Mouse (Mus musculus) testis, postnatal 10 days (tissue): ENCODE results near the gene Wnt10b.
A peak's percentile ranks its signal among the peaks of the same experiment; 100 is the strongest.
"Not testable (repeated sequence)": the region's sequence is repeated elsewhere in the genome, so short reads cannot be mapped to it uniquely, and the experiment has no call there.

ENCODE experiments used
- DNase-seq: peaks from one replicate; pipeline ENCODE4 v3.0.0; 2021; ENCODE audit warnings: low spot score

Gene Wnt10b

DNA sequence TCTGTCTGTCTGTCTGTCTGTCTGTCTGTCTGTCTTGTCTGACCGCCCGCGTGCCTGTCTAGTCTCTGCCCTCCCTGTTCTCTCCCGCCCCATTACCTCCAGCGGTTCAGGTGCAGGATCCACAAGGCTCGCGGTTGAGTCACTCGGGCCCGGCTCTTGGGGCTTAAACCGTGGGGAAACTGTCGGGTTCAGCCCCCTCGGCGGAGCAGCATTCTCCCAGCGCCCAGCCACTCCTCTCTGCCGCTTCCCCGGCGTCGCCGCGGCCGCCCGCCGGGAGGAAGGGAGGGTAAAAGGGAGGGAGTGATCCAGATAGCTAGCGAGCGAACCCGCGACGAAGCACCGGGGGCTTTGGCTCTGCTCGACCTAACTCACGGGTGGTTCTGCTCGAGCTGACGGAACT is at the start of gene Wnt10b:
Gene Wnt10b (minus strand): TSS at position 389 of the 400 bp plus-strand sequence.
- peak; percentile 54 for DNase-seq

DNA sequence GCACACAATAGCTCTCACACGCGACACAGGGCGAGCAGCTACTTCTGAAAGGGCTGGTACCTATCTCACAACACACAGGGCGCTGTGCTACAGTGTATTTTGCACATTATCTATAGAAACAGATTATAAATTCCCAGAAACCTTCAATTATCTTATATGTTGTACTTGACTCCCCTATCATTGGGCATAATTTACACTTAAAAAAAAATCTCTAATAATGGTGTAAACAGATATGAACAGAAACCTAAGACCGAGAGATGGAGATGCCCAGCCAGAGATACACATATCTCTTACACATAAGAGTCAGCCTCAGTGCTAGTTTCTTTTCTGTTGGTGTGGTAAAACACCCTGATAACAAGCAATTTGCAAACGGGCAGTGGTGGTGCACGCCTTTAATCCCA is 49.7 kb upstream of the Wnt10b start:
- DNase-seq, result no peak

- no peak for DNase-seq
Observed at GRCm38 (mm10) chr15:98823434-98823833, 45.5 kb upstream of the Wnt10b start.

DNA sequence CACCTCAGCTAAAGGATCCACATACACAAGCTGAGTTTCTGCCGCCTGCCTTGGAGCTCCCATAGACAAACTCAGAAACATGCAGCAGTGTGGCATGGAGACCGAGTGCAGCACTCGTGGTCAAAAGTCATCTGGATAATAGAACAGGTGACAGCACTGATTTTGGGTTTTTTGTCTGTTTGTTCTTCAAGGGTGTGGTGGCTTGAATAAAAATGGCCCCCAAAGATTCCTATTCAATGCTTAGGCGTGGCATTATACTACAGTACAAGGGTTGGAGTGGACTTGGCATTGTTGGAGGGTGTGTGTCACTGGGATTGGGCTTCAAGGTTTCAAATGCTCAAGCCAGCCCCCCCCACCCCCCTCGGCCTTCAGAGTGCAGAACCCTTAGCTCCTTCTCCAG is 44.2 kb upstream of the Wnt10b start:
- DNase-seq, result no peak

DNA sequence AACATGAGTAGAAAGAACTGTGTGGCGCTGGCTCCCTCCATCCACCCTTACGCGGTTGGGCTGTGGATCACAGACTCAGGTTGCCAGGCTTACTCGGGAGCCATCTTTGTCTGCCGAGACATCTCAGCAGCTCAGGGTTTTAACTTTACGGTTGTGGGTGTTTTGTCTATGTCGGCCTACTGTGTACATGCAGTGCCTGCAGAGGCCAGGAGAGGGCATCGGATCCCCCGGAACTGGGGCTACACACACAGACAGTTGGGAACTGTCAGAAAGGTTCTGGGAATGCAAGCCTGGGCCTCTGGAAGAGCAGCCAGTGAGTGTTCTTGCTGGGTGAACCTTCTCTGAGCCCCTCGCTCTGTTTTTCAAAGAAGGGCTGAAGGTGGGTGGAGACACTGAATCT is 43.5 kb upstream of the Wnt10b start:
- no peak for DNase-seq

DNA sequence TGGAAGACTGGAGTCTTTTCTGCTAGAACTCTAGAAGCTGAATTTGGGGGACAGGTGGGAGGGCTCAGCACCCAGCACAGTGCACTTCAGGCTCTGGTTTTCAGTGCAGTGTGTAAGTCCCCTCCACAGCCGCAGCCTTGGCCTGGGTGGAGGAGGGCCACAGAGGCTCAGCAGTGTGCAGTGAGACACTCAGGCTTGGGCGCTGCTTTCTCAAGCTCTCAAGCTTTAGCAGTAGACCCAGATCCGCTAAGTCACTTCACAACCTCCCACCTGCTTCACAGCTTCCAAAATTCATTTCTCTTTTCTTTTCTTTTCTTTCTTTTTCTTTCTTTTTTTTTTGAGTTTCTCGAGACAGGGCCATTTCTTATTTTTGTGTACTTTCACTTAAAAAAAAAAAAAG is 43.0 kb upstream of the Wnt10b start:
- no peak for DNase-seq

- no peak for DNase-seq
Observed at GRCm38 (mm10) chr15:98818171-98818570, 40.2 kb upstream of the Wnt10b start.

GRCm38 (mm10) chr15:98812741-98813424 is 34.9 kb upstream of the Wnt10b start:
- DNase-seq, result no peak

GRCm38 (mm10) chr15:98810212-98810611 is 32.3 kb upstream of the Wnt10b start:
- DNase-seq, result not testable (repeated sequence)

- DNase-seq, result no peak
Observed at GRCm38 (mm10) chr15:98809390-98809789, 31.4 kb upstream of the Wnt10b start, which contains the start of gene Ddn. Gene Ddn, minus strand, starts transcription at chr15:98809490.

GRCm38 (mm10) chr15:98808651-98809134 is 30.7 kb upstream of the Wnt10b start:
- no peak for DNase-seq

- DNase-seq, result peak; percentile 64
Observed at GRCm38 (mm10) chr15:98807895-98808650, 30.1 kb upstream of the Wnt10b start.

DNA sequence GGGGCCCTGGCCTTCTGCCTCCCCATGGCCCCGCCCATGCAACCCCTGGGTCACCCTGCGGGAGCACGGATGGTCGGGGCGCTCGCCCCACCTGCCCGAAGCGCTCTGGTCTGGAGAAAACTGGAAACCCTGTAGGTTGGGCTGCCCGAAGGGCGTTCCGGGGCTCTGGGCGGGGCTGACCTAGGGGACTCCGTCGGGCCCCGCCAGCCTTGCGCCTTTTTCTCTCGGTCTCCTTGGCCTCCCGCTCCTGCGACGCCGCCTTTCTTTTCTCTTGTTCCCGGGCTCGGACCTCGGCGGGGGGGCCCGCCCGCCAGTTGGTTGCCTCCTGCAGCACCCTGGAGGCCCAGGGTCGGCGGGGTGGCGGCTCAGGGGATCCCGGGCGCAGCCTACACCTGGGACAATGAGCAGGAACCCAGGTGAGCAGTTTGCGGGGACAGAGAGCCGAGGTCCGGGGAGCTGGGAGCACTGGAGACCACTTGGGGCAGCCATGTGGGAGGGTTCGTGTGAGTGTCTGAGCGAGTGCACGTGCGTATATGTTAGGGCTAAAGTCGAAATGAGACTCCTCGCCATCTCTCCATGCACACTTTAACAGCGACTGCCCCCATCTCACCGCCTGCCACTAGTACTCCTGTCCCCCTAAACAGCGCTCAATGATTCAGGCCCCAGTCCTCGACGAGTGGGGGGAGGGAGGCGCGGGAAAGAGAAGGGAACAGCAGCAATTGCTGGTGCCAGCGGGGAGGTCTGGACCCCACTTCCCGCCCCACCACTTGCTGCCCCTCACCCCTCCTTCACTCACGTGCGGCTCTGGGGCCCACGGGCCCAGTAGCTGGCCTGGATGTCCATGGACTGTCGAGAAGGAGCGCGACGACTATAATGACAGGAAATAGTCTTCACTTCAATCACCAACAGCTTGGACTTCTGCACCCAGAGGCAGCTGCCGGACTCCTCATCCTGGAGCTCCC is 29.1 kb upstream of the Wnt10b start:
- DNase-seq, result peak; percentile 64

- no peak for DNase-seq
Observed at GRCm38 (mm10) chr15:98806071-98806808, 28.3 kb upstream of the Wnt10b start.

DNA sequence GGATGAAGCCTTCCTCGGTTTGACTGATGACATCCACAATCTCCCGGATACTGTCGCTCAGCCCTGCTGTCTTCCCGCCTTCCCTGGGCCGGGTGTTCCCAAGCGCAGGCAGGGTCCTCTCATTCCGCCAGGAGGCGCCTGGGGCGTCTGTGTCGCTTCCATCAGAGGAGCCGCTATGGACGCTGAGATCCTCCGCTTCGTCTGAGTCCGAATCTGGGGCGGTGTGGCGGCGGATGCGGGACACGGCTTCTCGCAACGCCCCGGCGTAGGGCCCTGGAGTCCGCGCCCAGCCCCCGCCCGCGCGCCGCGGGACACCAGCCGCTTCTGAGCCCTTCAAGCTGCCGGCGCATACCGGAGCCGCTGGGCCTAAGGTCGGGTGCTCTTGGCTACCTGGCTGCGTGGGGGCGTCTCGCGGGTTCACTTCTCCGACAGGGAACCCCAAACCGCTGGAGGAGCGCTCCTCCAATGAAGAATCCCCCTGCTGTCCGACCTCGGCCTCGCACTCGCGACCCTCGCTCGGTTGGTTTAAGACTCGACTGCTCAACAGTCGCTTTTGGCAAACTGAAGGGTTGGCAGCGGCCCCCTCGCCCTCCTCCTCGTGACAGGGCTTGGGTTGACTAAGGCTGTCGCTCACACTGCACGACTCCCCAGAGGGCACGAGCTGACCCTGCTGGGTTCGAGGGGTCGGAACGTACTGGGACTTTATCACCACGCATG is 27.5 kb upstream of the Wnt10b start:
- peak; percentile 85 for DNase-seq

DNA sequence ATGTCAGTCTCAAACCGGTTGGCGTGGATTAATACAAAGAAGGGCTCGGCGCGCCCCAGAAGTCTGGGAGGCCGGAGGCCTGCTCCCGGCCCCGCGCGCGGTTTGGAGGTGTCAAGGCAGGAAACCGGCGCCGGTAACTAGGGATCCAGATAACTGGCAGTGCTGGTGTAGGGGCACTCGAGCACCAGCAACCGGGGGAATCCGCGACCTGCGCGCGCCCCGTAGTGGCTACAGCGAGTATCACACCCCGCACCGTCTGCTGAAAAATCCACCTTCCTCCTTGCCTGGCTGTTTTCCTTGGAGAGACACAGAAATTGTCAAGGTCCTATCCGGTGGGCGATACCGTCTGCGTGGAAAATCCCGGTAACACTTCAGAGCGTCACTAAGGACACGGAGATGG is 26.1 kb upstream of the Wnt10b start:
- peak; percentile 93 for DNase-seq

- no peak for DNase-seq
Observed at GRCm38 (mm10) chr15:98802926-98803325, 25.0 kb upstream of the Wnt10b start.

DNA sequence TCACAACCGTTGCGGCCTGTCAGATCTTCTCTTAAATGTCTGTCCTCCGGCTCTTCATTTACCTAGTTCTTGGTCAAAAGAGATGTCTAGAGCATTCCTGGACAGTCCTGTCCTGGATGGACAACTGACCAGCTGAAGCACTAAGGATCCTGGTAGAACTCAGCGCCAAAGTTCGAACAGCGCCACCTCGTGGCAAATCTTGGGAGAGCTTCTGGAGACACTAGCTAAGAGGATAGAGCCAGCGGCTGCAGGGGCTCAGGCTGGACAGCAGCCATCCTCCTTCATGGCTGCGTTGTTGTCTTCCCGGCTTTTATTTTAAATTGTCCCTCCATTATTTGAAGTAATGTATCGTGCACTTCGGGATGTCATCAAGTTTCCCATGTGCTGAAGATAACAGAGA is 21.4 kb upstream of the Wnt10b start:
- peak; percentile 93 for DNase-seq

GRCm38 (mm10) chr15:98798903-98799302 is 21.0 kb upstream of the Wnt10b start:
- no peak for DNase-seq

- DNase-seq, result no peak
Observed at GRCm38 (mm10) chr15:98797835-98798492, 20.0 kb upstream of the Wnt10b start.
